Mouse (Mus musculus) embryonic facial prominence, embryonic 11.5 days (tissue): Measurements from ENCODE around the gene Cfap221. TPM values are rescaled to one million over a fixed set of nuclear protein-coding genes. Genes with fewer than 3 reads are reported as not detected.

ENCODE experiments used
- ATAC-seq: fragments of 200-750 bp; cut with Nextera tagmentation; replicated peaks from 2 replicates; pipeline ENCODE4 v1.8.0; 2017; ENCODE audit warnings: low read depth; ENCODE audit not compliant: insufficient number of reproducible peaks, low FRiP score, low TSS enrichment
- DNase-seq: peaks from one replicate; pipeline ENCODE4 v3.0.0-alpha.2; 2015; ENCODE audit warnings: low spot score
- H3K27ac ChIP-seq: fragments of 300-500 bp; sonication (generic); replicated peaks from 2 replicates; pipeline ENCODE4 v1.5.1; 2014; ENCODE audit warnings: mild to moderate bottlenecking, low read depth, low read length, control low read depth
- H3K27me3 ChIP-seq: fragments of 300-500 bp; sonication (generic); 2 replicates; pipeline ENCODE4 v1.6.1; 2014; ENCODE audit warnings: mild to moderate bottlenecking, low read length, moderate library complexity, mixed read lengths; ENCODE audit not compliant: control insufficient read depth, insufficient read depth
- H3K36me3 ChIP-seq: fragments of 300-500 bp; sonication (generic); replicated peaks from 2 replicates; pipeline ENCODE4 v1.6.1; 2014; ENCODE audit warnings: low read depth, mild to moderate bottlenecking, low read length, moderate library complexity, mixed read lengths; ENCODE audit not compliant: control insufficient read depth, insufficient read depth
- H3K4me1 ChIP-seq: fragments of 300-500 bp; sonication (generic); 2 replicates; pipeline ENCODE4 v1.6.1; 2014; ENCODE audit warnings: low read length, mixed read lengths; ENCODE audit not compliant: control insufficient read depth, insufficient read depth
- H3K4me2 ChIP-seq: fragments of 300-500 bp; sonication (generic); 2 replicates; pipeline ENCODE4 v1.6.1; 2014; ENCODE audit warnings: low read depth, mild to moderate bottlenecking, control low read depth, low read length, moderate library complexity
- H3K4me3 ChIP-seq: fragments of 300-500 bp; sonication (generic); 2 replicates; pipeline ENCODE4 v1.5.1; 2014; ENCODE audit warnings: low read depth, low read length, control low read depth
- H3K9ac ChIP-seq: fragments of 300-500 bp; sonication (generic); replicated peaks from 2 replicates; pipeline ENCODE4 v1.6.1; 2014; ENCODE audit warnings: mild to moderate bottlenecking, control low read depth, low read length
- H3K9me3 ChIP-seq: fragments of 300-500 bp; sonication (generic); replicated peaks from 2 replicates; pipeline ENCODE4 v1.6.1; 2016; ENCODE audit warnings: mild to moderate bottlenecking, low read length, inconsistent platforms, mixed read lengths; ENCODE audit not compliant: control insufficient read depth
- WGBS: fragments of 180-500 bp; shearing (Covaris S2); extraction: QIAGEN DNeasy Blood & Tissue Kit; methylation state at CpG from one replicate; pipeline ENCODE4 v1.1.7; 2014; 5-methylcytosine and 5-hydroxymethylcytosine counted together
- polyA plus RNA-seq: library from polyadenylated mRNA; unstranded; fragments of >200 nt; fragmentation: Nextera tagmentation; extraction: Ambion mirVana; gene quantifications from 2 replicates; pipeline ENCODE4 v1.2.1, GENCODE M21; 2014

The Cfap221 gene
- polyA plus RNA-seq, 1 experiment from 2014 or later, result not detected

- no peak for ATAC-seq
- no peak overlapping the region for H3K4me2 ChIP-seq
- H3K9ac ChIP-seq, result no peak overlapping the region
- H3K27ac ChIP-seq, result no peak overlapping the region
- H3K9me3 ChIP-seq, result no peaks in the 10 kb centered on the region
- DNase-seq, result no peak
- H3K36me3 ChIP-seq, result no peaks in the 10 kb centered on the region
- H3K27me3 ChIP-seq, result no peaks in the 10 kb centered on the region
- WGBS, result 80% methylated on average over 4 of the region's 4 CpGs
- H3K4me3 ChIP-seq, result no peak overlapping the region
- no peaks in the 10 kb centered on the region for H3K4me1 ChIP-seq
Observed at GRCm38 (mm10) chr1:119891865-119892264, 105.2 kb downstream of the Cfap221 start.

- H3K36me3 ChIP-seq, result no peaks in the 10 kb centered on the region
- DNase-seq, result no peak
- H3K4me1 ChIP-seq, result no peaks in the 10 kb centered on the region
- no peak overlapping the region for H3K4me2 ChIP-seq
- H3K27me3 ChIP-seq, result no peaks in the 10 kb centered on the region
- H3K9ac ChIP-seq, result no peak overlapping the region
- 87% methylated on average over 9 of the region's 9 CpGs for WGBS
- ATAC-seq, result no peak
- H3K4me3 ChIP-seq, result no peak overlapping the region
- H3K27ac ChIP-seq, result no peak overlapping the region
- H3K9me3 ChIP-seq, result no peaks in the 10 kb centered on the region
Observed at GRCm38 (mm10) chr1:119891149-119891548, 105.9 kb downstream of the Cfap221 start.

- WGBS, result 83% methylated on average over 16 of the region's 16 CpGs
- H3K36me3 ChIP-seq, result no peaks in the 10 kb centered on the region
- DNase-seq (no peak), ATAC-seq (no peak)
- H3K9me3 ChIP-seq, result no peaks in the 10 kb centered on the region
- no peaks in the 10 kb centered on the region for H3K27me3 ChIP-seq
- no peaks in the 10 kb centered on the region for H3K4me1 ChIP-seq
- H3K27ac ChIP-seq, result no peak overlapping the region
- no peak overlapping the region for H3K9ac ChIP-seq
- no peak overlapping the region for H3K4me2 ChIP-seq
- H3K4me3 ChIP-seq, result no peak overlapping the region
Observed at GRCm38 (mm10) chr1:119889347-119889746, 107.7 kb downstream of the Cfap221 start.

GRCm38 (mm10) chr1:119886320-119886719, 110.7 kb downstream of the Cfap221 start:
- peak; percentile 35 for DNase-seq

GRCm38 (mm10) chr1:119884272-119884671, 112.8 kb downstream of the Cfap221 start:
- H3K27me3 ChIP-seq, result no peaks in the 10 kb centered on the region
- no peaks in the 10 kb centered on the region for H3K4me1 ChIP-seq
- 88% methylated on average over 3 of the region's 3 CpGs for WGBS
- H3K9me3 ChIP-seq, result no peaks in the 10 kb centered on the region
- no peak overlapping the region for H3K9ac ChIP-seq
- H3K4me2 ChIP-seq, result no peak overlapping the region
- H3K4me3 ChIP-seq, result no peak overlapping the region
- DNase-seq (no peak), ATAC-seq (no peak)
- H3K27ac ChIP-seq, result no peak overlapping the region
- H3K36me3 ChIP-seq, result no peaks in the 10 kb centered on the region

More at GRCm38 (mm10) chr1:119886320-119886719, 110.7 kb downstream of the Cfap221 start:
- no peak overlapping the region for H3K9ac ChIP-seq
- H3K4me3 ChIP-seq, result no peak overlapping the region
- 64% methylated on average over 7 of the region's 7 CpGs for WGBS
- no peak overlapping the region for H3K4me2 ChIP-seq
- H3K27me3 ChIP-seq, result no peaks in the 10 kb centered on the region
- H3K9me3 ChIP-seq, result no peaks in the 10 kb centered on the region
- H3K4me1 ChIP-seq, result no peaks in the 10 kb centered on the region
- no peak for ATAC-seq
- H3K36me3 ChIP-seq, result no peaks in the 10 kb centered on the region
- no peak overlapping the region for H3K27ac ChIP-seq

- Histone ChIP-seq H3K27me3 (no peaks in the 10 kb centered on the region), H3K36me3 (no peaks in the 10 kb centered on the region), H3K4me1 (no peaks in the 10 kb centered on the region), H3K4me2 (no peak overlapping the region), H3K27ac (no peak overlapping the region), H3K9me3 (no peaks in the 10 kb centered on the region), H3K4me3 (no peak overlapping the region), H3K9ac (no peak overlapping the region)
- ATAC-seq (no peak), DNase-seq (no peak)
- 87% methylated on average over 7 of the region's 7 CpGs for WGBS
Observed at GRCm38 (mm10) chr1:119878909-119879308, 118.1 kb downstream of the Cfap221 start.

GRCm38 (mm10) chr1:119877469-119877868, 119.6 kb downstream of the Cfap221 start:
- Histone ChIP-seq H3K27me3 (no peaks in the 10 kb centered on the region), H3K9ac (no peak overlapping the region), H3K36me3 (no peaks in the 10 kb centered on the region), H3K27ac (no peak overlapping the region), H3K4me2 (no peak overlapping the region), H3K9me3 (no peaks in the 10 kb centered on the region), H3K4me3 (no peak overlapping the region), H3K4me1 (no peaks in the 10 kb centered on the region)
- WGBS, result 92% methylated on average over 4 of the region's 4 CpGs
- DNase-seq, result no peak
- no peak for ATAC-seq
